Mouse (Mus musculus): ENCODE data around the gene Zfp775. TPM values are rescaled to one million over a fixed set of nuclear protein-coding genes. Genes with fewer than 3 reads are reported as not detected.

The Zfp775 gene
- polyA plus RNA-seq, 1 experiment from 2014 or later = 5.4 TPM

DNA sequence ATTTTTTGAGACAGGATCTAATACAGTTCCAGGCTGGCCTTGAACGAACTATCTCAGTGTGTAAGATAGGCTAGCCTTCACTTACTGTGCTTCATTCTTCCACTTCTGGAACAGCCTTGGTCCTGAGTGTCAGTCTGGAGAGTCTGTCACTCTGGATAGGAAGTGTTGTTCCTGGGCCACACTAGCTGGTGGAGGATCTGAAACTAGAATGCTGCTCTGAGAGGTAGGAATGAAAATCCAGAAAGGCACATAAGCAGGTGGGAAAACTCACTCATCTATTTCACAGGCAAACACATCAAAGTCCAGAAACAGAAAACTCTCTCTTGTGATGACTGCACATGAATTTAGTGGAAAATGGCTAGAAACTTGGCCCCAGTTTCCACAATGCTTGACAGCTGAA is 1.3 kb upstream of the Zfp775 start:
- H3K36me3 ChIP-seq (ENCODE audit: control insufficient read depth, insufficient read depth, low read length) = peaks cover 50% of the 10 kb centered on the region
- WGBS = 83% methylated on average over 1 of the region's 1 CpGs
- H3K27ac ChIP-seq (replicated peaks in 1 of 2; ENCODE audit: control insufficient read depth in 1 of 2, insufficient read depth in 1 of 2, low read depth in 2 of 2, low read length in 2 of 2) = no peak overlapping the region
- no peak overlapping the region for H3K4me3 ChIP-seq (ENCODE audit: control insufficient read depth in 1 of 2, insufficient read depth in 1 of 2, low read depth in 1 of 2, low read length in 2 of 2)
- H3K4me1 ChIP-seq (ENCODE audit: control insufficient read depth in 2 of 2, insufficient read depth in 2 of 2, low read length in 2 of 2) = peaks cover 0 to 11% of the 10 kb centered on the region in 2 experiments; a peak in 1 of 4 replicates
- H3K9ac ChIP-seq (ENCODE audit: low read length) = no peak overlapping the region
- no peak for ATAC-seq (ENCODE audit: insufficient number of reproducible peaks, insufficient read depth, low FRiP score, low read depth)
- no peaks in the 10 kb centered on the region for H3K27me3 ChIP-seq (ENCODE audit: control insufficient read depth, insufficient read depth, low read length)
- H3K9me3 ChIP-seq (ENCODE audit: control insufficient read depth, low read length) = peaks cover 20% of the 10 kb centered on the region
- no peak overlapping the region for H3K4me2 ChIP-seq (ENCODE audit: low read length)

DNA sequence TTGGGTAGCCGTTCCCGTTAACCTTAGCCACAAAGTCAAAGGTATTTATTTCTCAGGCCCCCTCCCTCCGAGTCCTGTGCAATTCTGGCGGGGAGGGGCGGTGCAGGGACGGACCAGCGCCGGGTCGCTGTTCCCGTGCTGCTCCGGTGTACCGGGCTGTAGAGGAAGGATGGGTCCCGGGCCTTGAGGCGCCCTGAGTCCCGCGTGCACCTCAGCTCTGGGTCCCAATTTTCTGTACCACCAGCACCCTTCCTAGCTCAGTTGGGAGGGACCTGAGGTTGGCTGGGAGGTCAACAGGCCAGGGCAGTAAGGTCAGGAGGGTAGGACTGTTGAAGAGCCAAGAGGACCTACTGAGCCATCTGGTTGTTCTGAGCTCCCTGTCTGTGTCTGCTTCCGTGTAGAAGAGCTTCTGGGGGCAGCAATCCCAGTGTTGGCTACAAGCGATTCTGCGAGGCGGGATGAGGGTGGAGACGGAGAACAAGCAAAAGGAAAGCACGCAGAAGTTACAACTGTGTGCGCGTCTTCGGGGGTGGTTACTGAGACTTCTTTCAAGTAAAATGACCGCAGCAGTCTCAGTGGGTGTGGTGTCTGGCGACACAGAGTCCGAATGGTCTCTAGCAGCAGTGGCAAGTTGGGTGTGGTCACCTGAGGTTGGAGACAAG is 348 bp downstream of the Zfp775 start:
- Histone ChIP-seq H3K36me3 (ENCODE audit: control insufficient read depth, insufficient read depth, low read length) (peaks cover 34% of the 10 kb centered on the region), H3K9me3 (ENCODE audit: control insufficient read depth, low read length) (peaks cover 9% of the 10 kb centered on the region), H3K9ac (ENCODE audit: low read length) (peak overlapping the region; percentile 88), H3K4me1 (ENCODE audit: control insufficient read depth in 2 of 2, insufficient read depth in 2 of 2, low read length in 2 of 2) (peaks cover 0 to 11% of the 10 kb centered on the region in 2 experiments; a peak in 1 of 4 replicates), H3K4me2 (ENCODE audit: low read length) (peak overlapping the region; percentile 92), H3K27me3 (ENCODE audit: control insufficient read depth, insufficient read depth, low read length) (no peaks in the 10 kb centered on the region), H3K4me3 (ENCODE audit: control insufficient read depth in 1 of 2, insufficient read depth in 1 of 2, low read depth in 1 of 2, low read length in 2 of 2) (peak overlapping the region; percentile 80 to 81), H3K27ac (replicated peaks in 1 of 2; ENCODE audit: control insufficient read depth in 1 of 2, insufficient read depth in 1 of 2, low read depth in 2 of 2, low read length in 2 of 2) (peak overlapping the region; percentile 49 to 84)
- 1% methylated on average over 27 of the region's 28 CpGs for WGBS
- ATAC-seq (ENCODE audit: insufficient number of reproducible peaks, insufficient read depth, low FRiP score, low read depth) = peak; percentile 64

DNA sequence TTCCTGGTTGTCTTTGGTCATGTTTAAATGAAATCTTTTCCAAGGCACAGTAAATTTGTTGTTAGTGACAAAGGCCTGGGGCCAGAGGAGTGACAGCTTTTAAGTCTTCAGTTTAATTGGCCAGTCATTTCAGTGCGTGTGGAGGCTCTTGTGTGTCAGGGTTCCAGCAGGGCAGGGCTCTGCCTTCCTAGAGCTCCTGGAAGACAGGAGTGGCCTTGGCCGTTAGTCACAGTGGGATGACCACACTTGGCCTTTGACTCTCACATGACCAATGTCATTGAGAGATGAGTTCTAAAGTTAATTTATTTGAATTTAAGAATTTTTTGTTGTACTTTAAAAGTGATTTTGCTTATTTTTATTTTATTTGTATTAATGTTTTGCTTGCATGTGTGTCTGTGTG is 6.3 kb downstream of the Zfp775 start:
- 75% methylated on average over 2 of the region's 2 CpGs for WGBS
- Histone ChIP-seq H3K9ac (ENCODE audit: low read length) (no peak overlapping the region), H3K4me2 (ENCODE audit: low read length) (no peak overlapping the region), H3K27me3 (ENCODE audit: control insufficient read depth, insufficient read depth, low read length) (no peaks in the 10 kb centered on the region), H3K4me3 (ENCODE audit: control insufficient read depth in 1 of 2, insufficient read depth in 1 of 2, low read depth in 1 of 2, low read length in 2 of 2) (no peak overlapping the region), H3K4me1 (ENCODE audit: control insufficient read depth in 2 of 2, insufficient read depth in 2 of 2, low read length in 2 of 2) (peaks cover 0 to 7% of the 10 kb centered on the region in 2 experiments; a peak in 1 of 4 replicates), H3K9me3 (ENCODE audit: control insufficient read depth, low read length) (no peaks in the 10 kb centered on the region), H3K36me3 (ENCODE audit: control insufficient read depth, insufficient read depth, low read length) (no peaks in the 10 kb centered on the region), H3K27ac (replicated peaks in 1 of 2; ENCODE audit: control insufficient read depth in 1 of 2, insufficient read depth in 1 of 2, low read depth in 2 of 2, low read length in 2 of 2) (no peak overlapping the region)
- no peak for ATAC-seq (ENCODE audit: insufficient number of reproducible peaks, insufficient read depth, low FRiP score, low read depth)

DNA sequence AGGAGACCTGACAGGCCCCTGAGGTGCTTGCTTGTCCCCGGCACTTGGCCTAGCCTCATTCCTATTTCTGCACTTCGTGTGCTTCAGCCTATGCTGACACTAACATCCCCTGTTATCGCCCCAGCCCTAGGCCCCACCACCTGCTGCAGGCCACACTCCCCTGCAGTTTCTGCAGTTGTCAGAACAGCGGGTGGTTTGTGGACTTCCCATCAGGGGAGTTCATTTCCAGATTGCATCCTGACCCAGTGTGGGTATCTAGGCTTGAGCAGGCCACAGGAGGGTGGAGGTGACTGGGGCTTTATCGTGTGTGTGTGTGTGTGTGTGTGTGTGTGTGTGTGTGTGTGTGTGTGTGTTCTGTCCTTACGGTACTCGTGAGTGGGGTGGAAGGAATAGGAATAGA is 7.6 kb downstream of the Zfp775 start:
- Histone ChIP-seq H3K9ac (ENCODE audit: low read length) (peak overlapping the region; percentile 40; the same call in 1 of the 2 replicates), H3K27ac (replicated peaks in 1 of 2; ENCODE audit: control insufficient read depth in 1 of 2, insufficient read depth in 1 of 2, low read depth in 2 of 2, low read length in 2 of 2) (no peak overlapping the region), H3K4me3 (ENCODE audit: control insufficient read depth in 1 of 2, insufficient read depth in 1 of 2, low read depth in 1 of 2, low read length in 2 of 2) (no peak overlapping the region), H3K36me3 (ENCODE audit: control insufficient read depth, insufficient read depth, low read length) (peaks cover 13% of the 10 kb centered on the region), H3K4me1 (ENCODE audit: control insufficient read depth in 2 of 2, insufficient read depth in 2 of 2, low read length in 2 of 2) (peaks cover 0 to 6% of the 10 kb centered on the region in 2 experiments; a peak in 1 of 4 replicates), H3K27me3 (ENCODE audit: control insufficient read depth, insufficient read depth, low read length) (no peaks in the 10 kb centered on the region), H3K4me2 (ENCODE audit: low read length) (no peak overlapping the region), H3K9me3 (ENCODE audit: control insufficient read depth, low read length) (no peaks in the 10 kb centered on the region)
- no peak for ATAC-seq (ENCODE audit: insufficient number of reproducible peaks, insufficient read depth, low FRiP score, low read depth)
- WGBS = 36% methylated on average over 7 of the region's 7 CpGs

DNA sequence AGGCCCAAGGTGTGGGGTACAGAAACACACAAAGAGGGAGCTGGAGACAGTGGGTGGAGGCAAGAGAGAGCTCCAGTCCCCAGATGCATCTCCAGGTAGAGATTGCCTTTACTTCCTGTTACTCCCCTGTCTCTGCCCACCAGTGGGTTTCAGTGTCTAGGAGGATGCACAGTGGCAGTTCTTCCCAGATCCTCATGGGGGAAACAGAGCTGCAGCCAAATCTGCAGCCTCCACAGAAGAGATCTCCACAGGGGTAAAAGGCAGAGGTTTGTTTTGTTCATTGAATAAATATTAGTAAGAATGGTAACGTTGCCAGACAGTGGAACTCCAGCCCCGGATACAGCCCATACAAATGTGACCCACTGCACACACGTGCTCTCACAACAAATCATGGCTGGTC is 8.8 kb downstream of the Zfp775 start:
- Histone ChIP-seq H3K4me3 (ENCODE audit: control insufficient read depth in 1 of 2, insufficient read depth in 1 of 2, low read depth in 1 of 2, low read length in 2 of 2) (no peak overlapping the region), H3K27me3 (ENCODE audit: control insufficient read depth, insufficient read depth, low read length) (no peaks in the 10 kb centered on the region), H3K4me2 (ENCODE audit: low read length) (no peak overlapping the region), H3K9ac (ENCODE audit: low read length) (no peak overlapping the region), H3K36me3 (ENCODE audit: control insufficient read depth, insufficient read depth, low read length) (peaks cover 20% of the 10 kb centered on the region), H3K9me3 (ENCODE audit: control insufficient read depth, low read length) (no peaks in the 10 kb centered on the region), H3K27ac (replicated peaks in 1 of 2; ENCODE audit: control insufficient read depth in 1 of 2, insufficient read depth in 1 of 2, low read depth in 2 of 2, low read length in 2 of 2) (no peak overlapping the region), H3K4me1 (ENCODE audit: control insufficient read depth in 2 of 2, insufficient read depth in 2 of 2, low read length in 2 of 2) (peaks cover 0 to 6% of the 10 kb centered on the region in 2 experiments; a peak in 1 of 4 replicates)
- 88% methylated on average over 3 of the region's 3 CpGs for WGBS
- ATAC-seq (ENCODE audit: insufficient number of reproducible peaks, insufficient read depth, low FRiP score, low read depth) = no peak

DNA sequence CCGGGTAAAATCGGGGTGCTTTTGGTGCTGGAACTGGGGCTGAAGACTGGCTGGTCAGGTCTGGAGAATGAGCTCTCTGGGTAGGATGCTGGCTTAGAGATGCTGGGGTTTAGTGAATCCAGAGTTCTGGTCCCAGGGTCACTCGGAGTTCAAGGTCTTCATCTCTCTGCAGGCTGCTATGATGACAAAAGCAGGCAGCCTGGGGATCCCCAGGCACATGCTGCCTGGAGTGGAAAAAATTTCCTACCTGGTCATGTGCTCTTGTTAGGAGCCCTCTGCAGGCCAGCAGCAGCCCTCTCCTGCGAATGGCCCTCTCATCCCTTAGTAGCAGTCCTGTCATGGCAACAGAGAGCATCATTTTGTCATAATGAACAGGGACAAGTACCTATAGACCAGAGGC is 11.6 kb downstream of the Zfp775 start:
- H3K27me3 ChIP-seq (ENCODE audit: control insufficient read depth, insufficient read depth, low read length) = no peaks in the 10 kb centered on the region
- H3K27ac ChIP-seq (replicated peaks in 1 of 2; ENCODE audit: control insufficient read depth in 1 of 2, insufficient read depth in 1 of 2, low read depth in 2 of 2, low read length in 2 of 2) = no peak overlapping the region
- no peak overlapping the region for H3K4me2 ChIP-seq (ENCODE audit: low read length)
- ATAC-seq (ENCODE audit: insufficient number of reproducible peaks, insufficient read depth, low FRiP score, low read depth) = no peak
- no peak overlapping the region for H3K4me3 ChIP-seq (ENCODE audit: control insufficient read depth in 1 of 2, insufficient read depth in 1 of 2, low read depth in 1 of 2, low read length in 2 of 2)
- WGBS = 74% methylated on average over 4 of the region's 4 CpGs
- H3K4me1 ChIP-seq (ENCODE audit: control insufficient read depth in 2 of 2, insufficient read depth in 2 of 2, low read length in 2 of 2) = peaks cover 0 to 6% of the 10 kb centered on the region in 2 experiments; a peak in 1 of 4 replicates
- H3K9me3 ChIP-seq (ENCODE audit: control insufficient read depth, low read length) = no peaks in the 10 kb centered on the region
- peaks cover 20% of the 10 kb centered on the region for H3K36me3 ChIP-seq (ENCODE audit: control insufficient read depth, insufficient read depth, low read length)
- H3K9ac ChIP-seq (ENCODE audit: low read length) = no peak overlapping the region

DNA sequence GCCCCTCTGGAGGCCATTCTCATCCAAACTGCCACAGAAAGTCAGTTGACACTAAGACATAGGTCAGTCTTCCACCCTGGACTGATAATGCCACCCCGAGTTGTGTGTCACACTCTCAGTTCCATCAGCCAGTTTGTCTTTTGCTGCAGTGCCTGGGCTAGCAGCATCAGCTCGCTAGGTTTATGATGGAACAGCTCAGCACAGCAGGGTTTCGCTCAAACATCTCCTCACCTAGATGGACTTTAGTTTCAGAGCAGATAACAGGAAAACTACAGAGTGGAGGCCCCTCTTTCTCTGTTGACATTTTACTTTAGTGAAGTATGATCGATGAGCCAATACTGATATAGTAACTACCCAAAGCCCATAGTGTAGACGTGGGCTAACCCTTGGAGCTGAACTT is 12.9 kb downstream of the Zfp775 start:
- no peak overlapping the region for H3K4me3 ChIP-seq (ENCODE audit: control insufficient read depth in 1 of 2, insufficient read depth in 1 of 2, low read depth in 1 of 2, low read length in 2 of 2)
- ATAC-seq (ENCODE audit: insufficient number of reproducible peaks, insufficient read depth, low FRiP score, low read depth) = no peak
- 89% methylated on average over 5 of the region's 5 CpGs for WGBS
- no peak overlapping the region for H3K4me2 ChIP-seq (ENCODE audit: low read length)
- peaks cover 28% of the 10 kb centered on the region for H3K36me3 ChIP-seq (ENCODE audit: control insufficient read depth, insufficient read depth, low read length)
- H3K4me1 ChIP-seq (ENCODE audit: control insufficient read depth in 2 of 2, insufficient read depth in 2 of 2, low read length in 2 of 2) = no peaks in the 10 kb centered on the region
- no peaks in the 10 kb centered on the region for H3K27me3 ChIP-seq (ENCODE audit: control insufficient read depth, insufficient read depth, low read length)
- H3K9me3 ChIP-seq (ENCODE audit: control insufficient read depth, low read length) = no peaks in the 10 kb centered on the region
- no peak overlapping the region for H3K9ac ChIP-seq (ENCODE audit: low read length)
- no peak overlapping the region for H3K27ac ChIP-seq (replicated peaks in 1 of 2; ENCODE audit: control insufficient read depth in 1 of 2, insufficient read depth in 1 of 2, low read depth in 2 of 2, low read length in 2 of 2)

DNA sequence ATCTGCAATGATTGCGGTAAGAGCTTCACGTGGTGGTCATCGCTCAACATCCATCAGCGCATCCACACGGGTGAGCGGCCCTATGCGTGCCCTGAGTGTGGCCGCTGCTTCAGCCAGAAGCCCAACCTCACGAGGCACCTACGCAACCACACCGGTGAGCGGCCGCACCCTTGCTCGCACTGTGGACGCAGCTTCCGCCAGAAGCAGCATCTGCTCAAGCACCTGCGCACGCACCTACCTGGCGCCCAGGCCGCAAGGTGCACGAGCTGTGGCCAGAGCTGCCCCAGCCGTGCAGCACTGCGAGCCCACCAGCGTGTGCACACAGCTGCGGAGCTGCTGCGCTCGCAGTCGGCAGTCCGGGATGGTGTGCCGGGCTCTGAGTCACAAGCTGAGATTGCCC is 18.2 kb downstream of the Zfp775 start:
- WGBS = 91% methylated on average over 30 of the region's 30 CpGs
- Histone ChIP-seq H3K36me3 (ENCODE audit: control insufficient read depth, insufficient read depth, low read length) (peaks cover 31% of the 10 kb centered on the region), H3K4me2 (ENCODE audit: low read length) (no peak overlapping the region), H3K27me3 (ENCODE audit: control insufficient read depth, insufficient read depth, low read length) (peaks cover under 1% of the 10 kb centered on the region; the same call in 1 of the 2 replicates), H3K27ac (replicated peaks in 1 of 2; ENCODE audit: control insufficient read depth in 1 of 2, insufficient read depth in 1 of 2, low read depth in 2 of 2, low read length in 2 of 2) (no peak overlapping the region), H3K9ac (ENCODE audit: low read length) (no peak overlapping the region), H3K4me3 (ENCODE audit: control insufficient read depth in 1 of 2, insufficient read depth in 1 of 2, low read depth in 1 of 2, low read length in 2 of 2) (no peak overlapping the region), H3K9me3 (ENCODE audit: control insufficient read depth, low read length) (no peaks in the 10 kb centered on the region), H3K4me1 (ENCODE audit: control insufficient read depth in 2 of 2, insufficient read depth in 2 of 2, low read length in 2 of 2) (no peaks in the 10 kb centered on the region)
- no peak for ATAC-seq (ENCODE audit: insufficient number of reproducible peaks, insufficient read depth, low FRiP score, low read depth)
